8 mouse cellular contexts compared by ENCODE assay signal in the genomic region with DNA sequence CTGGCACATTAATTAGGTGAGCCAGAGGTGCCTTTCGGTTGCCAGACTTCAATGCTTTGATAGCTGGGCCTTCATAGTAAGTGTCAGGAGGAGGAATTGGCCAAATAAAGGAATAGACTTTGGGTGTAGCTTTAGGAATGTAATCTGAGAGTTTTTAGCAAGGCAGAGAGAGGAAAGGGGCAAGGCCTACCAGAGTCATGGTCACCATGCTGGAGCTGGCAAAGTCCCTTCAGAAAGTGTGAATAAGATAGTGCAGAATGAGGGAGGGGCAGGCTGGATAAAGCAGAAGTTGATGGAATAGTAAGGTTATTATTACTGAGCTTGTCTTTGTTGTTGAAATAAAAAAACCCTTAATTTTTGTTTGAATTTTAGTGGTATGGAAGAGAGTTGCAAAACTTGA. TPM values are rescaled to one million over a fixed set of nuclear protein-coding genes. Genes with fewer than 3 reads are reported as not detected.
A peak's percentile ranks its signal among the peaks of the same experiment; 100 is the strongest.
DNase-seq lines count a peak whose midpoint lies in the region; ATAC-seq and TF ChIP-seq lines count a peak whose summit lies in the region.

No protein-coding gene starts in this region.

- no peak for ATAC-seq in forebrain, embryonic 14.5 days
- no peak for ATAC-seq in liver, postnatal 0 days

- intact Hi-C loops in heart, postnatal 14 days (cut with DNase I): loop anchor here (2.0 kb wide), 1 partner anchor 65 kb away; a partner anchor contains a TSS
- intact Hi-C loops in left cerebral cortex, postnatal 25 days (cut with DNase I): loop anchor here (5.0 kb wide), 1 partner anchor 42 kb away; no protein-coding TSS in a partner anchor

- peaks cover 9% of the 10 kb centered on the region; the same call in 1 of the 2 replicates for H3K4me1 ChIP-seq in heart, embryonic 10.5 days
- H3K4me1 ChIP-seq in E14TG2a.4 (replicated peaks; ENCODE audit: low read depth, low read length): peaks cover 17% of the 10 kb centered on the region
- peaks cover 7% of the 10 kb centered on the region for H3K4me1 ChIP-seq in forebrain, embryonic 14.5 days (ENCODE audit: control insufficient read depth, insufficient read depth, low read length)
- H3K4me1 ChIP-seq in liver, postnatal 0 days (ENCODE audit: insufficient read depth): peaks cover 12% of the 10 kb centered on the region

- WGBS in heart, embryonic 10.5 days: 39% methylated on average over 1 of the region's 1 CpGs
- 20% methylated on average over 1 of the region's 1 CpGs for WGBS in forebrain, embryonic 14.5 days
- 15% methylated on average over 1 of the region's 1 CpGs for WGBS in liver, postnatal 0 days (ENCODE audit: insufficient replicate concordance)

- H3K9me3 ChIP-seq in heart, embryonic 10.5 days: no peaks in the 10 kb centered on the region
- H3K9me3 ChIP-seq in E14TG2a.4 (ENCODE audit: low read length): no peaks in the 10 kb centered on the region
- no peaks in the 10 kb centered on the region for H3K9me3 ChIP-seq in forebrain, embryonic 14.5 days (replicated peaks; ENCODE audit: control insufficient read depth, low read length)
- no peaks in the 10 kb centered on the region for H3K9me3 ChIP-seq in liver, postnatal 0 days (ENCODE audit: low read length)

- no peak for DNase-seq in heart, embryonic 10.5 days (ENCODE audit: low spot score)
- no peak for DNase-seq in heart, postnatal 14 days
- no peak for DNase-seq in forebrain, embryonic 14.5 days (ENCODE audit: low spot score)
- DNase-seq in liver, postnatal 0 days: no peak
- DNase-seq in left cerebral cortex, postnatal 25 days (ENCODE audit: low spot score in 2 of 2): no peak
- no peak for DNase-seq in ovary, postnatal 14 days (ENCODE audit: low spot score)
- no peak for DNase-seq in lung, postnatal 4 days

- H3K9ac ChIP-seq in forebrain, embryonic 14.5 days (ENCODE audit: low read length): peak overlapping the region; percentile 82
- H3K9ac ChIP-seq in liver, postnatal 0 days (replicated peaks): peak overlapping the region; percentile 85

- peaks cover 21% of the 10 kb centered on the region for H3K36me3 ChIP-seq in heart, embryonic 10.5 days
- peaks cover 19% of the 10 kb centered on the region for H3K36me3 ChIP-seq in E14TG2a.4 (ENCODE audit: insufficient read depth, low read length)
- peaks cover 19% of the 10 kb centered on the region for H3K36me3 ChIP-seq in forebrain, embryonic 14.5 days (ENCODE audit: control insufficient read depth, insufficient read depth, low read length)
- H3K36me3 ChIP-seq in liver, postnatal 0 days (replicated peaks; ENCODE audit: insufficient read depth, low read length): peaks cover 5% of the 10 kb centered on the region

- no peaks in the 10 kb centered on the region for H3K27me3 ChIP-seq in heart, embryonic 10.5 days (ENCODE audit: insufficient read depth, poor library complexity, severe bottlenecking)
- no peaks in the 10 kb centered on the region for H3K27me3 ChIP-seq in E14TG2a.4 (ENCODE audit: insufficient read depth, low read length)
- H3K27me3 ChIP-seq in forebrain, embryonic 14.5 days (replicated peaks; ENCODE audit: control insufficient read depth, insufficient read depth, low read length): no peaks in the 10 kb centered on the region
- no peaks in the 10 kb centered on the region for H3K27me3 ChIP-seq in liver, postnatal 0 days (ENCODE audit: insufficient read depth, low read length)

- no peak for TF ChIP-seq CTCF in E14TG2a.4 (conservative IDR thresholded peaks at IDR 0.05; ENCODE audit: low read length)
- no peak for TF ChIP-seq CTCF in liver, postnatal 0 days (IDR thresholded peaks at IDR 0.05; ENCODE audit: low read depth)

- peak overlapping the region; percentile 85 for H3K4me3 ChIP-seq in heart, embryonic 10.5 days
- H3K4me3 ChIP-seq in E14TG2a.4 (replicated peaks; ENCODE audit: low read length): peak overlapping the region; percentile 92
- H3K4me3 ChIP-seq in forebrain, embryonic 14.5 days (ENCODE audit: low read depth, low read length): peak overlapping the region; percentile 63
- H3K4me3 ChIP-seq in liver, postnatal 0 days (ENCODE audit: low read depth, low read length): peak overlapping the region; percentile 92

- H3K4me2 ChIP-seq in forebrain, embryonic 14.5 days (ENCODE audit: low read length): peak overlapping the region; percentile 67
- H3K4me2 ChIP-seq in liver, postnatal 0 days (ENCODE audit: low read depth, low read length): peak overlapping the region; percentile 81

- no peak for TF ChIP-seq EP300 in liver, postnatal 0 days (IDR thresholded peaks at IDR 0.05; ENCODE audit: low read depth)

- H3K27ac ChIP-seq in heart, embryonic 10.5 days: peak overlapping the region; percentile 92
- H3K27ac ChIP-seq in forebrain, embryonic 14.5 days (ENCODE audit: low read depth, low read length): no peak overlapping the region
- H3K27ac ChIP-seq in liver, postnatal 0 days (ENCODE audit: low read depth): peak overlapping the region; percentile 94

RNA-seq across cellular contexts. Expression of a gene that starts 1.0 kb away (rescaled TPM):
- 10.1 TPM in 2 replicates for polyA plus RNA-seq in heart, embryonic 10.5 days (2016; fragmentation: Nextera tagmentation; extraction: Ambion mirVana)
- 10 to 100 TPM; 12.8 to 14.5 TPM for total RNA-seq in heart, postnatal 14 days (2021)
- polyA plus RNA-seq in forebrain, embryonic 14.5 days (2014; fragmentation: Nextera tagmentation; extraction: Ambion mirVana): 17.6 and 23.2 TPM in 2 replicates
- polyA plus RNA-seq in liver, postnatal 0 days (2015; fragmentation: Nextera tagmentation; extraction: Ambion mirVana): 2.5 and 3.3 TPM in 2 replicates
- total RNA-seq in left cerebral cortex, postnatal 25 days (2021): 10 to 100 TPM; 18.5 to 21.5 TPM

RNA-seq across cellular contexts. Expression of a gene that starts 13.5 kb away (rescaled TPM):
- polyA plus RNA-seq in heart, embryonic 10.5 days (2016; fragmentation: Nextera tagmentation; extraction: Ambion mirVana): not detected in 2 replicates
- not detected for total RNA-seq in heart, postnatal 14 days (2021)
- polyA plus RNA-seq in forebrain, embryonic 14.5 days (2014; fragmentation: Nextera tagmentation; extraction: Ambion mirVana): not detected in 2 replicates
- polyA plus RNA-seq in liver, postnatal 0 days (2015; fragmentation: Nextera tagmentation; extraction: Ambion mirVana): not detected in 2 replicates
- total RNA-seq in left cerebral cortex, postnatal 25 days (2021): not detected
